Comparison of ENCODE assay signal across 21 mouse cellular contexts in genomic region chr7:3195850-3196249, GRCm38 (mm10). TPM values are rescaled to one million over a fixed set of nuclear protein-coding genes. Genes with fewer than 3 reads are reported as not detected.
"Had no signal": no experiment of that assay in that cellular context is flagged by ENCODE, and none has a peak within 500 bp of the region (broad histone marks: within the 10 kb centered on the region; RNA-seq: fewer than 3 reads in every experiment).

No protein-coding gene starts in this region.

- H3K27ac ChIP-seq: midbrain, embryonic 10.5 days; midbrain, embryonic 12.5 days; neural tube, embryonic 13.5 days; neural tube, embryonic 15.5 days; stomach, embryonic 15.5 days; stomach, postnatal 0 days had no signal

- H3K36me3 ChIP-seq: midbrain, embryonic 10.5 days; midbrain, embryonic 12.5 days; neural tube, embryonic 13.5 days; neural tube, embryonic 15.5 days; stomach, embryonic 15.5 days had no signal

- H3K4me1 ChIP-seq: midbrain, embryonic 10.5 days; midbrain, embryonic 12.5 days; neural tube, embryonic 13.5 days; neural tube, embryonic 15.5 days; stomach, embryonic 15.5 days had no signal

- H3K9me3 ChIP-seq: neural tube, embryonic 13.5 days; neural tube, embryonic 15.5 days; stomach, embryonic 15.5 days had no signal

- H3K4me3 ChIP-seq: midbrain, embryonic 10.5 days; midbrain, embryonic 12.5 days; myocyte; neural tube, embryonic 13.5 days; neural tube, embryonic 15.5 days; stomach, embryonic 15.5 days had no signal

- DNase-seq: lung, embryonic 14.5 days; lung, postnatal 10 days; lung, postnatal 4 days; midbrain, embryonic 14.5 days; right cerebral cortex, postnatal 14 days; thymus, adult 2 months; thymus, postnatal 25 days; thymus, postnatal 4 days had no signal

- H3K27me3 ChIP-seq: midbrain, embryonic 12.5 days; neural tube, embryonic 13.5 days; neural tube, embryonic 15.5 days; stomach, embryonic 15.5 days had no signal

RNA-seq across cellular contexts. Expression of gene AU018091, which starts 26.8 kb away (rescaled TPM):
- total RNA-seq: megakaryocyte, adult 5-6 weeks; megakaryocyte-erythroid progenitor cell, adult 5-6 weeks had no signal
- polyA plus RNA-seq: lung, embryonic 14.5 days; lung, embryonic 16.5 days; midbrain, embryonic 14.5 days; midbrain, embryonic 16.5 days; neural tube, embryonic 11.5 days; neural tube, embryonic 13.5 days; neural tube, embryonic 15.5 days had no signal

RNA-seq across cellular contexts. Expression of gene Nlrp12, which starts 53.7 kb away (rescaled TPM):
- total RNA-seq: megakaryocyte-erythroid progenitor cell, adult 5-6 weeks had no signal
- polyA plus RNA-seq: lung, embryonic 14.5 days; midbrain, embryonic 10.5 days; midbrain, embryonic 12.5 days; midbrain, embryonic 14.5 days; midbrain, embryonic 16.5 days; myocyte; neural tube, embryonic 11.5 days; neural tube, embryonic 13.5 days; neural tube, embryonic 15.5 days; stomach, postnatal 0 days; urinary bladder, adult 2 months had no signal
